Mouse (Mus musculus): ENCODE measurements at regions not wholly inside any gene's neighbourhood (a gene's known extent, or its start where the extent isn't known, plus 50 kb on each side); places are given as distances from the start of the nearest gene placed in this dataset.
A peak's percentile ranks its signal among the peaks of the same experiment; 100 is the strongest.

DNA sequence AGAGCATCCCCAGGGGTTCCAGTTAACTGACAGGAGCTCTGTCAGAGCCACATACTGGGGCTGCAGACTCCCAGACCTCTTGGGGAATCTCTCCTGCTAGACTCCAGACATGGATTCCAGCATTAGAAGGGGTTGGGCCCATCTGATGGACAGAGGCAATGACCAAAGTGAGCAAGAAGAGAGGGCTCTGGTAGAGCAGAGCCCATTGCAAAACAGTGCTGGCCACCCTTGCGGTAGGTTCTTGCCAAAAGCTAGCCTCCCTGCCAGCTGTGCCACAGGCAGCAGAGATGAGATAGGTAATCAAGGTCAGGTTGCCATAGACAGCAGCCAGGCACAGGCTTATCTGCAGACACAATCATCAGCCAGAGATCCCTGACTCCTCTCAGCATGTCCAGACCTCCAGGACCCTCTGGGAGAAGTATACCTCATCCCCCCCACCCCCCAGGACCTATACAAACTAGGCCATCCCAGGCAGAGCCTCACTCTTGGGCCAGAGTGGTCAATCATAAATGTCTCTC lies 151.1 kb upstream of the Cdh4 start:
- DNase-seq: no peak

DNA sequence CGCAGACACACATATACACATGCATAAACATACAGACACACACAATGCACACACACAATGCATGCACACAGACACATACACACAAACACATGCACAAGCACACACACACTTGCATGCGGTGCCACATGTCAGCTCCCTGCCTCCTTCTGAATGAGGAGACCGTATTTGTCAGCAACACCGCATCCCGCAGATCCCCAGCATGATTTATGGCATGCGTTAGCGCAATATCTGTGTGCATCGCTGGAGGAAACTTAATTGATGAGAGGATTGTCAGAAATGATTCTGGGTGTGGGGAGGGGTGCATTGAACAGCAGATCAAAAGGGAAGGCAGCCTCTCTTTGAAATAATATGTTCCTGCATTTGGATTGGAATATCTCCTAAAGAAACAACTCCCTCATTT lies 150.3 kb upstream of the Cdh4 start:
- DNase-seq: no peak

DNA sequence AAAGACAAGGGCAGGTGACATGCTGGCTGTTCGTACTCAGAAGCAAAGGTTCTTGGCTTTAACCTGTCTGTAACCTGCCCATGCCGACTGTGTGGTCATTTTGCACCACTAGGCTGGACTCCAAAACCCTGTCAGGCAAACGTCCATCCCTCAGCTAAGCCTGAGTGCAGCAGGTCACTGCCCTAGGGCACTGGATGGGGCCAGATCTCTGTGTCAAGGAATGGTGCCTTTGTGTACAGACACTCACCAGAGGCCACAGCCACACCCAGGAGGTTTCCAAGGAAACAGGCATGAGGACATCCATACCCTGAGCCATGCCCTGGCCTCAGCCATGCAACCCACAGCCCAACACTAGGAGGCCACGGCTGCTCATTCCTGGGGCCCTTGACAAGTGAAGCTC lies 149.7 kb upstream of the Cdh4 start:
- DNase-seq: no peak

DNA sequence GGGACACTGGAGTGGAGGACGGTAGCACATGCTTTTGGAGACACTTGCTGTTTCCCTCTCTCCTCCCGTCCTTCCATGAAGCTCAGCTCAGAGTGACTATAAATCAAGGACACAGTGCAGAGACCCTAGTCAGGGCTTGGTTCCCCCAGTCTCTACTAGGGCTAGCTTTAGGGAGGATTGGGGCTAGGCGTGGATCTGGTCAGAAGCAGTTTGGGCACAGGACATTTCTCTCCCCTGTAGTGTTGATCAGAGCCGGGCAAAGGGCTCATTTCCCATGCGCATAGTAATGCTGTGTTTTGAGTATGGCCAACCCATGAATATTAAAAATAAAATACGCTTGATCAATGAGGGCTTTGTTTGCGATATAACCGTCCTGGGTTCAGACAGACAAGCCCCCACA lies 149.1 kb upstream of the Cdh4 start:
- no peak for DNase-seq

DNA sequence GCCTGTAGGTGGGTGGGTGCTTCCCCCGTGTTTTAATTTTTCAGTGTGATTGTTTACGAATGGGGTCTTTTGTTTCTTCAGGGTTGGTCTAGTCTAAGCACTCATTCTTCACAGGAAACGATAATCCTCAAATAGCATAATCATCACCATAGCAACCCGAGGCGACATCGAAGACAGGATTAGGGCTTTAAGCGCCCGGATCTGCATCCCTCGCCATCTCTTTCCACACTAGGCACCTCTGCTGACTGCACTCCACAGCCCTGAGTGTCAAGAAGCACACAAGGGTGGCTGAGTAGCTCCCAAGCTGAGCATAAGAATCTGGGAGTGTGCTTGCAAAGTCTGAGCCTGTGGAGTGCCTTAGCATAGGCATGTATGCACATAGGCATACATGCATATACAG lies 145.2 kb upstream of the Cdh4 start:
- no peak for DNase-seq

DNA sequence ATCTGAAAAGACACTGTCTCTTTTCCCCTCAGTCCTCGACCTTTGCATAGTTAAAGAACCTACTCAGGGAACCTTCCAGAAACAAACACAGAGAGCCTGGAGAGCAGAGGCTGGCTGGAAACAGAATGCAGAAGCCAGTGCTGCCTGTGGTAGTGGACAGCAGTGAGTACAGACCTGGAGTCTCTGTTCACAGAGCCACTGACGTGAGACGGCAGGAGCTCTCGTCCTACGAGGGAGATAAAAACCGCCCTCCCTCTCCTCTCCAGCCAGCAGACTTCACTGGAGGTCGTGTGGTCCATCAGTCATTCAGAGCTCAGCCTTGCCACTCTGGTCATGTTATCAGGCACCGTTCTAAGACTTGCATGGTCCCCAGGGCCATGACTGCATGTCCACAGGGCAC lies 138.5 kb upstream of the Cdh4 start:
- DNase-seq: no peak

DNA sequence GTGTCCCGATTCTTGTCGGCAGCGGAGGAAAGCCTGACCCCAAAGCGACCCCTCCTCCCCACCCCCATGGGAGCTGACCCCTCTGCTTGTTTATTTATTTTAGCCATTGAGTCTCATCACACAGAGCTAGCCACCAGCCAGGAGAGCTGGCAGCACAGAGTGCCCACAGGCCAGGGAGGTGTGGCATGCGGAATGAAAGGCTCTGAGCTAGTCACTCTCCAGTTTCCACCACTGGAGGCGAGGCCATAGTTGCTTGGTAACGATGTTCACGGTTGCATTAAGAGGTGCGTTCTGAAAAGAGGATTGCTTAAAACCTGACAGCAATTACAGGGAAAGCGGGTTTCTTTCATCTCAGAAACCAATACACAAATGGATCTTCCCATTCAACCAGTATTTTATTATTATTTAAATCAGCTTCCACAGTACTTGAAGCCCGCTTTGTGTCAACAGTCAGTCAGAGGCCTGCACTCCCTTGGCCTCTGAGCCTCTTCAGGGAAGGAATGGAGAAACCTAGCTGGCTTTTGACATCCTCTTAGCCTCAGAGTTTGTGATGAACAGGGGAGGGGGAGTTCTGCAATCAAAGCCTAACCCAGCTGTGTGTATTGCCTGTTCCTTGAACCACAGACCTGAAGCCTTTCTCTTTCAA lies 134.8 kb upstream of the Cdh4 start:
- no peak for DNase-seq

DNA sequence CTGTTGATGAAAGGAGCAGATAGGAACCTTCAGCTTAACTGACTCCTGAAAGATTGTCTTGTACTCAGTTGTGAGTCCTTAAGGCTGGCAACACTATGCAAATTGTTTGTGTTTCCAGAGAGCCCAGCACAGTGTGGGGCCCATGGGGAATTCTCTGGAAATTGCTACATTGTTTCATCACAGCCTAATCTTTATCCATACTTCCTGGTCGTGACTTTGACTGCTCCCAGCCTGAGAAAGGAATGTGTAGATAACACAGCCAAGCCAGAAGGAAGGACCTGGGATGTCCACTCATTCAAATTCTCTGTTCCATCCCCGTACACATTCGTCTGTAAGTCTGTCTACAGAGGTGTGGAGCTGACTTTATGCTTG lies 134.3 kb upstream of the Cdh4 start:
- no peak for DNase-seq

DNA sequence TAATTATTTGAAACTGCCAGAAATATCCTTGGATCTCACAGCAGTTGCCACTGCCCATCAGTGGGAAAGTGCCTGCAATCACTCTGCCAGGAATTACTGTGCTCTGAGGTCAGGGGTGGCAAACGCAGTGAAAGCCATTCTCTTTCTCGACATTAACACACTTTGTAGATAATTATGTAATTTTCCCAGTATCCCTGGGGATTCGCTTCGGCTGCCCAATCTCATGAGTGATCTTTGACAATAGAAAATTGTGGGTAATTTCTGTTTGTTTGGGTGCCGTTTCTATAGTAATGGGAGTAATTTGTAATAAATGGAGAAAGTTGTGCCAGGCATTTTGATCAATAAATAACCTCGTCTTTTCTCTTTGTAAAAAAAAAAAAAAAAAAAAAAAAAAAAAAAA lies 124.2 kb upstream of the Cdh4 start:
- no peak for DNase-seq

DNA sequence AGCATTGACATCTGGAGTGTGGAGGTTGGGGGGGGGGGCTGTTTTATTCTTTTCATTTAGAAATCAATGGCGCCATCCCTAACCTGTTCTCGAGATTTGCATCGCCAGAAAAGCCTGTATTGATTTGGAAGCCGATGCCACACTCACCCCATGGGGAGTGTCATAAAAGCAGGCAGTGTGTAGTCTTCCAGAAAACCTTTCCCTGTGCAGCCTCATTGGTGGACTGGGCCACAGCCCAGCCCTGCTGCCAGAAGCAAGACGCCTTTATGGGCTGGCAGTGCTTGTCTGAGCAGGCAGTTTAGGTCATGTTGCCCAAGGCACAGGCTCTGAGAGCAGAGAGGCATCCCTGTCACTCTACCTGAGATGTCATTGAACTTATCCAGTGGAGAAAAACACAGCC lies 117.0 kb upstream of the Cdh4 start:
- DNase-seq: no peak

DNA sequence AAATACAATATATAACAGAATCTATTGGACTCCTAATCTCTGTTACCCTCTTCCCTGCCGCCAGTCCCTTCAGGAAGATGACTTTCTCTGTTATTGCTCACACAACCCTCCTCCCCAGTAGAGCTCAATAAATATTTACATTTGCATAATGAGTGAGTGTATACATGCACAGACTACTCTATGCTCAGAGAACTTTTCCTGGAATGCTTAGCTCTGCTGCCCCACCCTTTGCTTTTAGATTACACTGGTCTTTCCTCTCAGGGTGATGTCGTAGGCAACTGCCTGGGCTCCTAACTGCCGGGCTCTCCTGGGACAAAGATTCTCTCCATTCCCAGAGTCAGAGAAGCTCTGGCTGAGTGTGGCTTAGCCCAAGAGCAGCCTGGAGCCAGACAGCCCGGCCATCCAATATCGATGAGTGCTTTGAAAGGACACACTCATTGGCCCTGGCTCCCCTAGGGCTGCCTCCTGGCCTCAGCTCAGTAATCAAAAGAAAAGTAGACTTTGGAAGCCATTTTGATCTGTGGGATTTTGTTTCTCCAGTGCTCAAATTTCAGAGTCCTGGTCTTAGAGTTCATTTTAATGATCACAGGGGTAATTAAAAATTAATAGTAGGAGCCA lies 109.2 kb upstream of the Cdh4 start:
- DNase-seq: no peak

DNA sequence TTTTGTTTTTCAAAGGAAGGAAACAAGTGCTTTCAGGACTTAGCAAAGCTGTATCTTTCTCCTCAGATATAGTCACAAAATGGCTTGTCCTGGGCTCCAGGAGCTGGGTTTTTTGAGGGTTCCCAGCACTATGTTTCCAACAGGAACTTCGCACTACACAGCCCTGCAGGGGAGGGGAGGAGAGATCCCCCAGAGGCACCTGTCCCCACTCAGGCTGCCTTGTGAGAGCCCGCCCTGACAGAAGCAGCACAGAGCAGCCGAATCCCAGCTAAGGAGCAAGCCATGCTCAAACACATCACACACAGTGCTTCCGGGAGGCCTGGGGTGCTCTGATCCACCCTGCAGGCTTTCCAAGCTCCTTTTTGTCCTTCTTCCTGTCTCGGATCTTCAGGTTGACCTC lies 108.6 kb upstream of the Cdh4 start:
- no peak for DNase-seq

DNA sequence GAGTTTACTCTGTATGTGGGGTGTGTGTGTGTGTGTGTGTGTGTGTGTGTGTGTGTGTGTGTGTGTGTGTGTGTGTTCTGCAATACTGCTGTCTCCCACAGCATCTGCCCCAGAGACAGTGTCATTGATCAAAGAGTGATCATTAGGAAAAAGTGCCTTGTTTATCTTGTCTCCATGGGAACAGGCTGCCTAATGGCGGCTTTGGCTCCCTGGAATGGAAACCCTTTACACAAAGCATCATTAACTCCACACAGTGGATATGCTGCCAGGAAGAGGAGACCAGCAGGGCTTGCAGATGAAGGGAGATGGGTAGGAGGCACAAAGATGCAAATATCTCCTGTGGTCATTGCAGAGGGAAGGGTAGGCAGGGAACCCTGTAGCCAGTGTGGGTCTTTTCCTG lies 106.0 kb upstream of the Cdh4 start:
- DNase-seq: no peak

DNA sequence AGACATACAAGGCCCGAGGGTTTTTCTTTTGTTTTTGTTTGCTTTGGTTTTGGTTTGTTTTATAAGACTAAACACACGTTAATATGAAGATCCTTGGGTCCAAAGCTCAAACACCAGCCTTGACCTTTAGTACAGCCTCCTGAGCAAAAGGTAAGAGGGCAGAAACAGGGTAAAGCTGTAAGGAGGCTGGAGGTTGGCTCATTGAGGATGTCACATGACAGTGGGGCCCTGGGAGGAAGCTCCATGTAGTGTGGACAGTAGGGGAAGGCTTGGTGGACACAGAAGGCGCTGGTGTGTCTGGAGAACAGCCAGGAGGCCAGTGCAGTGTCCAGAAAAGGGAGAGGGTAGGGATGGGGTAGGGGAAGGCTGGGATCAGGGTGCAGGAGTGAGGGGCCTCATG lies 89.6 kb upstream of the Cdh4 start:
- no peak for DNase-seq

DNA sequence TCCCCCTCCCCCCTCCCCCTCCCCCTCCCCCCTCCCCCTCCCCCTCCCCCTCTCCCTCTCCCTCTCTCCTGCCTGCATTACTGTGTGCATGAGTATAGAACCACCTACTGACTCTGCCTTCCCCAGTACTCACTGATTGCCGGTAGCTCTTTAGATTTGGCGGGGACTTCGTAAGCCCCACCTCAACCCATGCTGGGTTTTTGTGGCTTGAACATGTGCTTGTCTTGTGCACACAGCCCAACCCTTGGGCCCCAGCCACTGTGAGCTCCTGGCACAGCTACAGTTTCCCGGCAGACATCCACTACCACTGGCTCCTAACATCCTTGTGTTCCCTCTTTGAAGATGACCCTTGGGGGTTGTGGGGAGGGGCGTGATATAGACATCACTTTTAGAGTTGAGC lies 87.4 kb upstream of the Cdh4 start:
- DNase-seq: no peak

DNA sequence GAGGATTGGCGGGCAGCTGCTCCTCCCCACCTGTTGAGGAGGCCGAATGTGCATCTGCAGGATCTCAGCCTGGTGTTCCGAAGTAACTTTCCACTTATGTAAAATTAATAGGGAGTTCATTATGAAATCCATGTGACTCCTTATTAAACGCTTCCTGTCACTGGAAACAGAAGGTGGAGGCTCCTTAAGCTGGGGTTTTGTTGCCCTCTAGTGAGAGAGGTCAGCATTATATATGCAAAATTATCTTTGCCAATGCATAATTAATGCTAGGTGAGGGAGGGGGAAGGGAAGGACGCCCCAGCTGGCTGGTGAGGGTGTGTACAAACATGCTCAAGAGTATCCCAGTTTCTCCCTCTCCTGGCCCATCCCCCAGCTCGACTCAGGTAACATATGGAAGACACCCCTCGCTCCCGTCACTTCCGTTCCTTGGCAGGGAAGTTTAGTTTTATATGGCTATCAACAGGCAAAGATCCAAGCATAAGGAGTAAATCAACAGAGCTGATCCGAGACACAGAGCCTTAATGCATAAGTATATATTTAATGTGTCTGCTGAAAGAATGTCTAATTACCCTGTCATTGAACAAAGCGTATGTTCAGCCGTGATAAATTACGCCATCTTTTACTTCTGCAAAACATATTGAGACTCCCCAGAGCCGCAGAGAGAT lies 71.2 kb upstream of the Cdh4 start:
- DNase-seq: no peak

DNA sequence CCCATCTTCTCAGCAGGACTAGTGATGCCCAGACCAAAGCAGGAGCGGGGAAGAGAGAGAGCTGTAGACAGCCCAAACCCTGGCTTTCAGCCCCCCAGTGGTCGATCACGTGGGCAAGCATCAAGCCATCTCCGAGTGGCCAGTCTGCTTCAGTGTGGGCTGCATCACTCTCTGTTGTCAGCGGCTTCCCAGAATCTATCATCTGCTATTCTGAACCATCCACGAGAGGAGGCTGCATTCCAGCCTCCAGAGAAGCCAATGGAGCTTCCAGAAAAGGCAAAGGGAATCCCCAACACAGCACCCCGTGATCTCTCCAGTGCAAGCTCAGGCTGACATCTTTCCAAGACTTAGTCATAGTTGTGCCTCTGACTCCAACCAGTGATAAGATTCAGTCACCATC lies 70.7 kb upstream of the Cdh4 start:
- DNase-seq: peak; percentile 33

DNA sequence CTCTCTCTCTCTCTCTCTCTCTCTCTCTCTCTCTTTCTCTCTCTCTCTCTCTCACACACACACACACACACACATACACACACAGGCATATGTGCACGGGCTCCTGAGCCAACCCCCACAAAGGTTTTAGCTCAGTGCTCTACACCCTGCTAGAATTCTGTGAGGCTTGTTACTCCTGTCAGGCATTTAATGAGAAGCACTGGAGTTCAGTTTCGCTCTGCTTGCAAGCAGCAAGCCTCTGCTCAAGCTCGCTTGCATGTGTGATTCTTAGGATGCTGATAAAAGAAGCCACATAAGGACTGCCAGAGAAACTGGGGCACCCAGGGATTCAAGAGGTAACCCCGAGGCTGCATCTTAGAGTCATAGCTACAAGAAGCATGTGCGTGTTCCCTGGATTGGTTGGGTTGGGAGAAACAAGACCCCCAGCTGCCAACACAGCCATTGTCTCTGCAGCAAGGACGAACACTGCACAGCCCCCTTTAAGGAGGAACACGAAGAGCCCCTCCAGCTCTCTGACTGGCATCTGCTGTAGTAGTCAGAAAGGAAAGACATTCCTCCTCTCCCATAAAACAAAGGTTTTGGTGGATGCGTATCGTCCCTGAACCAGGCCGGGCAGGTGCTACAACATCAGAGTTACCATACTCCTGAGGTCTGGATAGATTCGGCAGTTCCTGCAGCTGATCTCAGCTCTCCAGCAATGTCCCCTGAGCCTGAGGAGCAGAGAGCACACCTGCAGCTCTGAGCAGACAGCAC lies 62.4 kb upstream of the Cdh4 start:
- DNase-seq: no peak

DNA sequence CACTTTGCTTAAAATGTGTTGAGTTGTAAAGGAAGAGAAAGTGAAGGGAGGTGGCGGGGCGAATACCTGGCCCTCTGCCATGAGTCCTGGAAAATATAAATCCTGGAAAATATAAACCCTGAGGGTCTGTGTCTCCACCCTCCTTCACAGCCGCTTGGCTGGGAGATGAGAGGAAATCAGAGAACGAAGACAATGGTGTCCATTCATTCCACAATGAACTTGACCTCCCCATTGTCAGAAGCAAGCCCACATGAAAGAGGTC lies 61.9 kb upstream of the Cdh4 start:
- no peak for DNase-seq

DNA sequence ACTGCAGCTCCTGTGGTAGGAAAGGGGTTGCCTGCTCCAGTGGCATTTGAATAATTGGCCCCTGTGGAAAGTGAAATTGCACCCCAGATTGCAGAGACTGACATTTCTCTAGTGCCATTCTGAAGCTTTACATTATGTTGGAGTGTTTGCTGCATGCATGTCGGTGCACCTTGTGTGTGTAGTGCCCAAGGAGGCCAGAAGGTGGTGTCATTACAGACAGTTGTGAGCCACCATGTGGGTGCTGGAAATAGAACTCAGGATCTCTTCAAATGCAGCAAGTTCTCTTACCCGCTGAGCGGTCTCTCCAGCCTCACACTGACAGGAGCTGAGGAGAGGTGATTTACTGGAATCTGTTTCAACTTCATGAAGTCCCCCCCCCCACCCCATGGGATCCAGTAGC lies 60.3 kb upstream of the Cdh4 start:
- no peak for DNase-seq

DNA sequence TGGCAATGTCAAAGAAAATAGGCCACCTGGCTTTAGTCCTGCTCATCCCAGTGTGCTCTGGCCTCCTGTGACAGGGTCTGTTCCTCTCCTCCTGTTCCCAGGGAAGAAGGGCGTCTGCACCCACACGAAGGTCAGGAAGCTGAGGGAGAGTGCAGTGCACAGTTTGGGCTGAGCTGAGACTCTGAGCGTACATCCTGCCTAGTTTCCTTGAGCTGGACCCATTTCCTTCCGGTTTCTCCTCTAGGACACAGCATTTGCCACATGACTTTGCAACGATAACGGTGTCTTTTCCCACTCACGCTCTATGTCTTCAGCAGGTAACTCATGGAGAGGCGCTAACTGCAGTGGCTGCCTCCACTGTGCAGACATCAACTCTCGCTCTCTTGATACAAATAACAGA lies 59.6 kb upstream of the Cdh4 start:
- no peak for DNase-seq

DNA sequence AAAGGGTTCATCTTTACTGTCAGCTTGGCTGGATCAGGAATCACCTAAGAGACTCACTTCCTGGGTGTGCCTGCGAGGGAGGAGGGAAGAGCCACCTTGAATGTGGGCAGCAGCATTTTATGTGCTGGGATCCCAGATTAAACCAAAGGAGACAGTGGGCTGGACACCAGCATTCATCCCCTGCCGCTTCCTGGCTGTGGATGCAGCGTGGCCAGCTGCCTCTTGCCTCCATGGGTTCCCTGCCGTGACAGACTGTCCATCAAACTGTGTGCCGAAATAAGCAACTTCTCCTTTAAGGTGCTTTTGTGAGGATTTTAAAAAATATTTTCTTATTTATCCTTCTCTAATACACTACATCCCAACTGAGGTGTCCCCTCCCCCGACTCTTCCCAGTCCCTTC lies 55.4 kb upstream of the Cdh4 start:
- no peak for DNase-seq

DNA sequence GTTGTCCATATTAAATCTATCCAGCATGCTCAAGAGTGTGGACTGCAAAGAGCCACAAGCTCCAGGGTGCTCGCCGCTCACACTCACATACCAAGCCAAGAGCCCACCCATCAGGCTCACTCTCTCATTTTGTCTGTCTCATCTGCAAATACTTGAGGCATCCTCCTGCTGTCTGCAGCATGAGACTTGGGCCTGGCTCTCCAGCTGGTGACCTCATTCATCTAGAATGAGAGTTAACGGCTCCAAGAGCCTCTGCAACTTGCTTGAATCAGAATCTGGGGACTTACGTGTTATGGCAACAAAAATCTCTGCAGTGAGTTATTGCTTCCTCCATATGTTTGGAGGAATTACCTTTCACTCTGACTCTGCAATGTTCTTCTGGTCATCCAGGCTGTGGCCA lies 51.7 kb upstream of the Cdh4 start:
- DNase-seq: no peak

DNA sequence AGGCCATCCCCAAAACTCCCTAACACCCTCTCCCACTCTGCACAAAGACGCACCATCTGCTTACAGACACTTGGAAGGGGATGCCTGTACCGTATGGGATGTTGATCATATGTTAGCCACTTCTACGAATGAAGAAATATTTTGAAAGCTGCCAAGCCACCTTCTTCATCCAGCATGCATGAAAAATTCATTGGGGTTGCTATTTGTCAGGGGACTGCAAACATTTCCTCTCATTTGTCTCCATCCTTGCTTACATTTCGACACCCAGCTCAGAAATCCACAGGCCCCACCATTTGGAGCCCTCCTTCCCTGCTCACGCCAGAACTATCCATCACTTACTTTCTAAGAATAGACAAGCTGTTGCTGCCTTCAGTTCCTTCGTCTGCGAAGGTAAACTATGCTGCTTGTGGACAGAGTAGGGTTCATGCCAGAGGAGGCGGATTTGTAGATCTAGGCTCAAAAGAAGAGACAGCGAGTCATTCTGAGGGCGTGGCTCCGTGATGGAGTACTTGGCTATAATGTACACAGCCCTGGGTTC lies 51.2 kb upstream of the Cdh4 start:
- no peak for DNase-seq
